Mouse (Mus musculus) leukemia stem cell, adult 10-12 weeks (primary cell): ENCODE results near the gene Themis2. TPM values are rescaled to one million over a fixed set of nuclear protein-coding genes. Genes with fewer than 3 reads are reported as not detected.

Source experiments
- polyA plus RNA-seq: library from polyadenylated mRNA; stranded (reverse); fragments of >175 nt; gene quantifications from 2 replicates; pipeline ENCODE4 v1.2.3, GENCODE M21; 2012; ENCODE audit warnings: low replicate concordance

Gene Themis2
- 21.8 and 43.8 TPM in 2 replicates for polyA plus RNA-seq

DNA sequence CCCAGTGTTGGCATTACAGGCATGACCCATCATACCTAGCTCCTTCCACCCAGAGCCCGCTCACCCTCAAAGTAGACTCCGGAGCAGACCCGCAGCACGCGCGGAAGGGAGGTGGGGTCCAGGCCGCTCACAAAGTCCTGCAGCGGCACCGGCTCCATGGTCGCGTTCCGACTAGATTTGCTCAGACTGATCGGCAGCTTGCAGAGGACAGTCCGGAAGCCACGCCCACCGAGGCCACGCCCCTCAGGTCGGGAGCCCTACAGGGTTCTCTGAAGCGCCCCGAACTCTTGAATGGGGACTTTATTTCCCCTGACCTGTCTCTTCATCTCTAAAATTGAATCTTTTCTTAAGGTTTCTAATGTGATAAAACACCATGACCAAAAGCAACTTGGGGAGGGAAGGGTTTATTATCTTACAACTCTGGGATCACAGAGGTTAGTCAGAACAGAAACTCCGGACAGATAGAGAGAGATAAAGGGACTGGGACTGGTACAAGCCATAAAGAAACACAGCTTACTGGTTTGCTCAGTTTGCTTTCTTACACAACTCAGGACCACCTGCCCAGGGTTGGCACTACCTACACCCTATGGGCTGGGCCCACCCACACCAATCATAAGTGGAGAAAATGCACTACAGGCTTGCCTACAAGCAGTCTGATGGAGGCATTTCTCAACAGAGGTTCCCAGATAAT is at the start of gene Themis2:
Gene Themis2 (minus strand): TSS at position 192 of the 691 bp plus-strand sequence.

DNA sequence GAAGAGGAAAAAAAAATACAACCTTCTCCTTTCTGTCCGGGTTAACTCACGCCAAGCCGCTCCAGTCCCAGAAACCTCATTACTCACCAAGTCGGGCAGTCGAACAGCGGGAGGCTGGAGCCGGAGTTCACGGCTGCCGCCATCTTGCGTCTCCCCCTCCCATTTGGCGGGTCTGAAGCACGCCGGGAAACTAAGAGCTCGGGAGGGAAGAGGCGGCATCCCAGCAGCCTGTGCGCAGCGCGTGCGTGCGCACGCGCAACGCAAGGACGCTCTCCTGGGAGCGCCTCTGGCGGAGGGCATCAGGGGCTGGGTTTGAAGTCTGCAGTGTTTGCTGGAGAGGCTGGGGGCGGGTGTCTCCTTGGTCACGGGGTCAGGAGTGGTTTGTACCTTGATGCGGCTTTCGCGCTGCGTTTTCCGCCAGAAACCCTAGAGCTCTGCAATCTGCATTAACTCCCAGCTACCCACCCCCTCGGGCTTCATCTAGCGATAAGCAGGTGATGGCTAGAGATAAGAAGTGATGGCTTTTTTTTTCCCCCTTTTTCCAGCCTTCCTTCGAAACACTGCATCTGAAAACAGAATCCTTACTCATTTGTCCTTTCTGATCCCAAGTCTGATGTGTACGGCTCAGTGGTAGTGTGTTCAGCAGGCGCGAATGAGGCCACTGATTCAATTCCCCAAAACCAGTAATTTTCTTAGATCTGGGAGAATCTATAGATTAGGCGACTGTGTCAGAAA is 47.0 kb upstream of the Themis2 start, which contains the start of gene Ppp1r8:
Gene Ppp1r8 (minus strand): TSS at position 200 of the 735 bp plus-strand sequence.

DNA sequence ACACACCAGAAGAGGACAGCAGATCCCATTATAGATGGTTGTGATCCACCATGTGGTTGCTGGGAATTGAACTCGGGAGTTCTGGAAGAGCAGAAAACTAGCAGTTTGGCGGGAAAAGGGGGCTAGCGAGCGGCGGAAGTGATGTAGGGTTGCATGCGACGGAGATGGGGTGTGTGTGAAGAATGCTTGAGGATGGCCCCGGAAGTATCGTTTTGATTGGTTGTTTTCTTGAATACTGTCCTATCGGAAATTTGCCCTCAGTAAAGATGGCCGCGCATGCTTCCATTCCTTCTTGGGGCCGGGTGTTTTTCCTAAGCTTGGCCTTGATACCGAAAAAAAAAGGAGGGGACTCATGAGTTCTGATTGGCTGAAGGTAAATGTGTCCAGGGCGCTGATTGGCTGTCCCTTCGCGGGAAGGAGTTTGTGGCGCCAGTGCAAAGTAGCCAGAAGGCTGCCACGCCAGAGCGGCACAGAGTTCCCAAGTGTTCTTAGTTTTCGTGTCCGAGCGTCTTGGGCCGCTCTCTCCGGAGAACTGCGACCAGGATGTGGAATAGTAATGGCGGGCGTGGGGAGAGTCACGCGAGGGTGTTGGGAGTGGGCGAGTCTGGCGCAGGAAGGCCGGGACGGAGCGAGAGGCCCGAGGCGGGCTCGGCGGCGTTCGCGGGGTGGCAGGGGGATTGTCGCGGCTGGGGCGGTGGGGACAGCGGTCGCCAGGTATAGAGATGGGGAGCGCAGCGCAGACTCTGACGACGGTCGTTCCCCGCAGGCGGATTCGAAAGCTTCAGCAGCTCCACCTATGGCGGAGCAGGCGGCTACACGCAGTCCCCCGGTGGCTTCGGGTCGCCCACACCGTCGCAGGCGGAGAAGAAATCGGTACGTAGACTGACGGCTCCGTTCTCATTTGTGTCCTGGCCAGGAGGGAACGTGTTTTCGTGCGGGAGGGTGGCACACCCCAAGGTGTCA is 28.0 kb downstream of the Themis2 start, which contains the start of gene Rpa2:
Gene Rpa2 (plus strand): TSS at position 419 of the 963 bp plus-strand sequence.

DNA sequence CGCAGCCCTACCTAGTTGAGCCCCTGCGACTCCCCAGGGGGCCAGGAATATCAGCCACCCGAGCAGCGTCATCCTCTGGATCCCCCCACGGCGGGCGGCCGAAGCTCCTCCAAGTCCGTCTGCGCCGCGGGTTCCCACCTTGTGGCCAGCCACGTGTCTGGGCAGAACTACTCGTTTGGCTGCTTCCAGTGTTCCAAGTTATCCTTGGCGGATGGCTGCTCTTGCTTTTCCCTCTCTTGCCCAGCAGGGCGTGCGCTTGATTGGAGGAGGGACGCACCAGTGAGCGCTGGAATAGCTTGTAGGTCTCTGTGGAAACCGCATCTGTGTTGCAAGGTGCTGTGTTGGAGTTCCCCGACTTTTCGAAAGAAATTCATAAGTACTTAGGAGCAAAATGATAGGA is 39.2 kb downstream of the Themis2 start, which contains the start of gene Smpdl3b:
Gene Smpdl3b (minus strand): TSS at position 279 of the 400 bp plus-strand sequence.

DNA sequence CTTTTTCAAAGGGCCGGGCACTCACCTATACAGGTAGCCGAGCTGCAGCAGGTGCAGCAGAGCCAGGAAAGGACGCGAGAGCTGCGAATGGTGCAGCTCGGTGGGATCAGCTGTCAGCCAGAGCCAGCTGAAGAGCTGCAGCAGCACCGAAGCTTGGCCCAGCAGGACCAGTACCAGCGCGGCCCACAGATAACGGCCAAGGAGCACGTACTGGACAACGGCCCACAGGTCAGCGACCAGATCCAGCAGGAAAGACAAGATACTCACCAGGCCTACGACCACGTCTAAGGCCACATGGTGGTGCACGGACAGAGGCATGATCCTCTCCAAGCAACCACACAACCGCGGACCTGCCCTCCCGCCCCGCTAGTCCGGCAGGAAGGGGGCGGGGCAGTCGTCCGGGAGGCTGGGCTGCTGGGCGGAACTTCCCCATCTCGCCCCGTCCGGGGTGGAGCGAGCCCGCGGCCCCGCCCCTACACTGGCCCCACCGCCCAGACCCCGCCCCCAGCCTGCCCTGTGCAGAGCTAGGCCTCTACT is 64.0 kb downstream of the Themis2 start, which contains the start of gene Xkr8:
Gene Xkr8 (minus strand): TSS at position 399 of the 537 bp plus-strand sequence.

Other genes with a start within 250 kb of the Themis2 start
- 0.28 and 1.2 TPM in 2 replicates for gene Ptafr, start 232.3 kb downstream of the Themis2 start, polyA plus RNA-seq
- gene Eya3, start 157.4 kb downstream of the Themis2 start, polyA plus RNA-seq, result 4.0 and 5.7 TPM in 2 replicates
- 0.10 and 0.45 TPM in 2 replicates for gene Xkr8, start 63.8 kb downstream of the Themis2 start, polyA plus RNA-seq
- gene Smpdl3b, start 39.1 kb downstream of the Themis2 start, polyA plus RNA-seq, result 0.50 and 0.79 TPM in 2 replicates
- 21.7 and 66.7 TPM in 2 replicates for gene Rpa2, start 28.1 kb downstream of the Themis2 start, polyA plus RNA-seq
- 22.1 and 41.5 TPM in 2 replicates for gene Ppp1r8, start 46.8 kb upstream of the Themis2 start, polyA plus RNA-seq
- gene Stx12, start 88.1 kb upstream of the Themis2 start, polyA plus RNA-seq, result 3.8 and 9.0 TPM in 2 replicates
- gene Fam76a, start 126.2 kb upstream of the Themis2 start, polyA plus RNA-seq, result 4.7 and 34.5 TPM in 2 replicates
- 3.7 and 6.5 TPM in 2 replicates for gene Fgr, start 177.7 kb upstream of the Themis2 start, polyA plus RNA-seq
- gene Ahdc1, start 214.9 kb upstream of the Themis2 start, polyA plus RNA-seq, result 28.3 and 43.1 TPM in 2 replicates